Mouse (Mus musculus): ENCODE data around the gene Morn1. TPM values are rescaled to one million over a fixed set of nuclear protein-coding genes. Genes with fewer than 3 reads are reported as not detected.
"Not testable (repeated sequence)": the region's sequence is repeated elsewhere in the genome, so short reads cannot be mapped to it uniquely, and the experiment has no call there.

Gene Morn1
- polyA plus RNA-seq, 1 experiment from 2014 or later, result 1.9 TPM

GRCm38 (mm10) chr4:155065970-155066833, 20.2 kb upstream of the Morn1 start:
- Histone ChIP-seq H3K9ac (peak overlapping the region; percentile 4; the same call in 1 of the 2 replicates), H3K27me3 (0 out of 2 replicates have a peak, but pooled peaks cover 7% of the 10 kb centered on the region), H3K4me2 (peak overlapping the region; percentile 81), H3K9me3 (replicated peaks) (no peaks in the 10 kb centered on the region), H3K27ac (peak overlapping the region; percentile 50), H3K4me1 (replicated peaks) (peaks cover 24% of the 10 kb centered on the region), H3K4me3 (peak overlapping the region; percentile 67), H3K36me3 (peaks cover 26% of the 10 kb centered on the region)
- ATAC-seq (replicated peaks; ENCODE audit: insufficient number of reproducible peaks, insufficient read depth, low FRiP score, low read depth), result peak; percentile 24
- WGBS, result 3% methylated on average over 15 of the region's 15 CpGs

DNA sequence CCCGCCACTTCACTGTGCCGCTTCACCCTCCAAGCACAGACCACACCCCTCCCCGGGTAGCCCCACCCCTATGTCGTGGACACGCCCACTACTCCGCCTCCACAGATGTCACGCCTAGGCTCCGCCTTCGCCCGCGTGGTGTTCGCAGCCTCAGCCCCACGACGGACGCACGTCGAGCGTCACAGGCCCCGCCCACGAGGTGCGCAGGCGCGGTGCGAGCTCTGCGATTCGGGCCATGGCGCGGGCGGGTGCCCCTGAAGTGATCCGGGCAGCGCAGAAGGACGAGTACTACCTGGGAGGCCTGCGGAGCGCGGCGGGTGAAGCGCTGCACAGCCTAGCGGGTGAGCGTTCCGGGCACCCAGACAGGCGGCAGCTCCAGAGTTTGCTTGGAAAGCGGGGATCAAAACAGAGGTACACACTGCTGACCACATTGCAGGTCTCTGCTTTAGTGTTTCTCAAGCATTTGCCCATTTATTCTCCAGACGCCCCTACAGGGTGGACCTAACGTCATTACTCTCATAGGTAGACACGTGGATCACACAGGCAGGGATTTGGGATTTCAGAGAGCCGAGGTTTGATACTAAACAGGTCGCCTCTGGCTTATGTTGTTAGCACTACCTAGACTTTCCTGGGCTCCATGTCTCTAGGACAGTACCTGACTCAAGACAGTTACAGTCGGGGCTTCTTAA, 19.4 kb upstream of the Morn1 start, which contains the start of gene Pex10:
TSS of gene Pex10 (plus strand) at position 183 of the 689 bp plus-strand sequence.
- Histone ChIP-seq H3K9ac (peak within 1 kb of the TSS; percentile 79), H3K9me3 (replicated peaks) (no peaks in the 10 kb centered on the region), H3K4me2 (peak within 1 kb of the TSS; percentile 81), H3K27ac (peak within 1 kb of the TSS; percentile 80), H3K4me1 (replicated peaks) (peaks cover 24% of the 10 kb centered on the region), H3K4me3 (peak within 1 kb of the TSS; percentile 67), H3K27me3 (0 out of 2 replicates have a peak, but pooled peaks cover 7% of the 10 kb centered on the region), H3K36me3 (peaks cover 34% of the 10 kb centered on the region)
- under 1% methylated on average over 48 of the region's 48 CpGs for WGBS
- ATAC-seq (replicated peaks; ENCODE audit: insufficient number of reproducible peaks, insufficient read depth, low FRiP score, low read depth), result peak; percentile 94

DNA sequence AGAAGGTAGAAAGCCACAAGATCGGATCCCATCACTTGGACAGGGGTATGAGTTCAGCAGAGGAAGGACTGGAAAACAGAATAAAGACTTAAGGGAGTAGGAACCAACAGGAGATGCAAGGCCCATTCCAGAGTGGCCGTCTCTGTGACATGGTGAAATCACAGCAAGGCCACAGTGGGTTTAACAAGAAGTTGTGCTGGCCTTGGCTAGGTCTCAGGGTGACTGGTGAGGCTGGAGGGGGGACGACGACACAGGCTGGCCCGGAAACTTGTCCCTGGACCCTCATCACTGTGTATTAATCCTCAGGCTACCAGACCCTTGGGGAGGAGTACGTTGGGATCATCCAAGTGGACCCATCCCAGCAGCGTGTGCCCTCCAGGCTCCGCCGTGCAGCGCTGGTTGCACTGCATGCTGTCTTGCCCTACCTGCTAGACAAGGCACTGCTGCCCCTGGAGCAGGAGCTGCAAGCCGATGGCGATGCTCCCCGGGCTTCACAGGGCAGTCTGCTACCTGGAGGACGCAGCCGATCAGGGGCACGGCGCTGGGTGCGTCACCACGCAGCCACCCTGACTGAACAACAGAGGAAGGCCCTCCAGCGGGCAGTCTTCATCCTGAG, 17.9 kb upstream of the Morn1 start:
- ATAC-seq (replicated peaks; ENCODE audit: insufficient number of reproducible peaks, insufficient read depth, low FRiP score, low read depth), result no peak
- 92% methylated on average over 20 of the region's 20 CpGs for WGBS
- H3K9me3 ChIP-seq (replicated peaks), result no peaks in the 10 kb centered on the region
- peaks cover 46% of the 10 kb centered on the region for H3K36me3 ChIP-seq
- H3K4me3 ChIP-seq, result no peak overlapping the region
- H3K27me3 ChIP-seq, result no peaks in the 10 kb centered on the region
- H3K27ac ChIP-seq, result no peak overlapping the region
- H3K4me1 ChIP-seq (replicated peaks), result peaks cover 24% of the 10 kb centered on the region
- no peak overlapping the region for H3K4me2 ChIP-seq
- no peak overlapping the region for H3K9ac ChIP-seq

DNA sequence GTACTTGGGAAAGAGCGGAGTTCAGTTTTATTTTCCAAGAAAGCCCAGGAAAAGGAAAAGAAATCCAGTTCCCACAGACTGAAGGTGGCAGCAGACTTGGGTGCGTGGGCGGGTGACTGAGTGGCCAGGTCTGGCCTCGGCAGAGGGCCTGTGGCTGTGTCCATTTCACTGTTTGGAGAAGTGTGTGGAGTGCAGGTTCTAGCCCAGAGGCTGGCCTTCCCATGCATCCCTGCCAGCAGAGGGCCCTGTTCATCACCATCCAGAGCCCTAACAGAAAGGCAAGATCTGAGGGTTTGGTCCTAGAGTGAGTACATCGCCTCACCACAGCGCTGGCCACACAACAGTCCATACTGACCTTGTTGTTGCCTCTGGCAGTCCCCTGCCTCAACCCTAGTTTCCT, 17.2 kb upstream of the Morn1 start:
- no peak overlapping the region for H3K9ac ChIP-seq
- H3K36me3 ChIP-seq, result peaks cover 54% of the 10 kb centered on the region
- no peak overlapping the region for H3K4me3 ChIP-seq
- H3K9me3 ChIP-seq (replicated peaks), result no peaks in the 10 kb centered on the region
- no peaks in the 10 kb centered on the region for H3K27me3 ChIP-seq
- peaks cover 24% of the 10 kb centered on the region for H3K4me1 ChIP-seq (replicated peaks)
- ATAC-seq (replicated peaks; ENCODE audit: insufficient number of reproducible peaks, insufficient read depth, low FRiP score, low read depth), result no peak
- no peak overlapping the region for H3K4me2 ChIP-seq
- 80% methylated on average over 6 of the region's 6 CpGs for WGBS
- no peak overlapping the region for H3K27ac ChIP-seq

DNA sequence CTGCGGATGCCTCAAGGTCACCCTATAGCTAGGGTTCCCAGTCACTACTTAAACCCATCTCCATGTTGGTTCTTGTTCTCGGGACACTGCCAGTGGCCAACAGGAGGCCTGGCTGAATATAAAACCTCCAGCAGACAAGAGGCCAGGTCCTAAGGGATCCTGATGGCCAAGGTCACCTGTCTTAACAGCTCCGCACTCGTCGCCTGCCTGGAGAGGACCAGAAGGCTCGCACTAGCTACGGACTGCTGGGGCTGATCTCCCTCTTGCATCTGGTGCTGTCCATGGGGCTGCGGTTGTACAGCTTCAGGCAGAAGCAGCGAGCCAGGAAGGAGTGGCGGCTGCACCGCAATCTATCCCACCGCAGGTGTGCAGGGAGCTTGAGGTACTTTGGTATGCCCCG, 16.2 kb upstream of the Morn1 start:
- no peak overlapping the region for H3K4me2 ChIP-seq
- H3K27me3 ChIP-seq, result no peaks in the 10 kb centered on the region
- H3K4me1 ChIP-seq (replicated peaks), result peaks cover 24% of the 10 kb centered on the region
- H3K27ac ChIP-seq, result no peak overlapping the region
- H3K36me3 ChIP-seq, result peaks cover 64% of the 10 kb centered on the region
- ATAC-seq (replicated peaks; ENCODE audit: insufficient number of reproducible peaks, insufficient read depth, low FRiP score, low read depth), result no peak
- 90% methylated on average over 13 of the region's 13 CpGs for WGBS
- H3K4me3 ChIP-seq, result no peak overlapping the region
- no peak overlapping the region for H3K9ac ChIP-seq
- no peaks in the 10 kb centered on the region for H3K9me3 ChIP-seq (replicated peaks)

DNA sequence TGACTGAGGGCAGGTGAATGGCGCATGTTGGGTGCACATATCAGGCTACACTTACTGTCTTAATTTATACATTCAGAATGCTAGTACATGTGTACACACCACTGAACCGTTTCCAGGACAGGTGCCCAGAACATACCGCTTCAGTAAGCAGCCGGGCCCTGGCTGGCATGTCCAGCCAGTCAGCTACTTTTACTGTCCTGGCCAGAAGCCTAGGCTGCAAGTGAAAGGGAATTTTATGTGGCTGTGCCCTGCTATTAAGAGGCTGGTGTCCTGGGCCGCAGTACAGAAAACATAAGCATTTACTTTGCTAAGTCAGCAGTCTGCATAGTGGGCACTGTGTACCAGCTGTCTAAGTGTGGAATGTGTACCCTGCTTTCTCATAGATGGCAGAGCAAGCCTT, 15.5 kb upstream of the Morn1 start:
- H3K27ac ChIP-seq, result no peak overlapping the region
- no peak overlapping the region for H3K4me3 ChIP-seq
- H3K4me1 ChIP-seq (replicated peaks), result peaks cover 22% of the 10 kb centered on the region
- H3K9me3 ChIP-seq (replicated peaks), result no peaks in the 10 kb centered on the region
- H3K36me3 ChIP-seq, result peaks cover 71% of the 10 kb centered on the region
- no peak for ATAC-seq (replicated peaks; ENCODE audit: insufficient number of reproducible peaks, insufficient read depth, low FRiP score, low read depth)
- H3K4me2 ChIP-seq, result no peak overlapping the region
- H3K9ac ChIP-seq, result no peak overlapping the region
- 85% methylated on average over 5 of the region's 5 CpGs for WGBS
- no peaks in the 10 kb centered on the region for H3K27me3 ChIP-seq

GRCm38 (mm10) chr4:155074418-155074817, 12.0 kb upstream of the Morn1 start:
- H3K27ac ChIP-seq, result no peak overlapping the region
- 77% methylated on average over 9 of the region's 9 CpGs for WGBS
- H3K4me3 ChIP-seq, result no peak overlapping the region
- no peaks in the 10 kb centered on the region for H3K9me3 ChIP-seq (replicated peaks)
- no peak overlapping the region for H3K9ac ChIP-seq
- H3K4me2 ChIP-seq, result no peak overlapping the region
- no peak for ATAC-seq (replicated peaks; ENCODE audit: insufficient number of reproducible peaks, insufficient read depth, low FRiP score, low read depth)
- H3K4me1 ChIP-seq (replicated peaks), result 0 out of 2 replicates have a peak, but pooled peaks cover 4% of the 10 kb centered on the region
- no peaks in the 10 kb centered on the region for H3K27me3 ChIP-seq
- H3K36me3 ChIP-seq, result peaks cover 93% of the 10 kb centered on the region

DNA sequence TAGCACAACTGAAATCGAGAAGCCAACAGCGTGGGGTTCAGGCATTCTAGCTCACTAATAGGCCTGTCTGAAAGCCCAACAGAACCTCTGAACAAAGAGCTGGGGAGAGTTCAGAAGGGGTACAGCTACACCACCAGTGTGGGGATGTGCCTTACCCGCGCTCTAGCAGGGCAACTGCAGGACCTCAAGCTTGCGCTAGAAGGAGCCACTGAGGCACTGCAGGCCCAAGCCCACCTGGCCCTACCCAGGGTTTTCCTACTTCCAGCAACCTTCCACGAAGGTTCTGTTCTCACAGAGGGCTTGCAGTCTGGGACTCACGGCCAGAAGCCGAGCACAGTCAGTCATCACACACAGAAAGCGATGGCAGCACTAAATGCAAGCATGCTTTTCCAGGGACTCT, 11.2 kb upstream of the Morn1 start:
- Histone ChIP-seq H3K36me3 (peaks cover 93% of the 10 kb centered on the region), H3K27me3 (no peaks in the 10 kb centered on the region), H3K4me2 (no peak overlapping the region), H3K9ac (no peak overlapping the region), H3K27ac (no peak overlapping the region), H3K4me1 (replicated peaks) (no peaks in the 10 kb centered on the region), H3K4me3 (no peak overlapping the region), H3K9me3 (replicated peaks) (no peaks in the 10 kb centered on the region)
- ATAC-seq (replicated peaks; ENCODE audit: insufficient number of reproducible peaks, insufficient read depth, low FRiP score, low read depth), result no peak
- WGBS, result 89% methylated on average over 9 of the region's 9 CpGs

- 94% methylated on average over 2 of the region's 2 CpGs for WGBS
- no peaks in the 10 kb centered on the region for H3K27me3 ChIP-seq
- H3K4me3 ChIP-seq, result no peak overlapping the region
- H3K36me3 ChIP-seq, result peaks cover 92% of the 10 kb centered on the region
- H3K9ac ChIP-seq, result no peak overlapping the region
- H3K4me1 ChIP-seq (replicated peaks), result no peaks in the 10 kb centered on the region
- H3K4me2 ChIP-seq, result no peak overlapping the region
- H3K27ac ChIP-seq, result no peak overlapping the region
- no peaks in the 10 kb centered on the region for H3K9me3 ChIP-seq (replicated peaks)
- ATAC-seq (replicated peaks; ENCODE audit: insufficient number of reproducible peaks, insufficient read depth, low FRiP score, low read depth), result no peak
Measured at GRCm38 (mm10) chr4:155075813-155076212, 10.6 kb upstream of the Morn1 start.

DNA sequence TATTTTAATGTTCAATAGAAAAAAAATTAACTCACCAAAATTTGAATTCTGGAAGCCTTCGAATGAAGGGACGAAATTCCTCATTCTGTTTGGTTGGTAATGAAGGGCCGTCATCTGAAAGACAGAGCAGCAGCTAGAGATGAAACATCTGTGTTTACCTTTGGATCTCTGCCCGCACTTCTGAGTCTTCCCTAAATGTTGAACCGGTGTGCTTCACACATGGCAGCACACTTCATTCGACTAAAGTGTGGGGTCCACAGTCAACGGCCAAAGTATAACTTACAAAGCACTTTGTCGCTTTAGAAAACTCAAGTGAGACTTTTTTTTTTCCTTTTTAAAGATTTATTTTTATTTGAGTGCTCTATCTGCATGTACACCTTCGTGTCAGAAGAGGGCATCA, 9.7 kb upstream of the Morn1 start:
- no peaks in the 10 kb centered on the region for H3K27me3 ChIP-seq
- no peak for ATAC-seq (replicated peaks; ENCODE audit: insufficient number of reproducible peaks, insufficient read depth, low FRiP score, low read depth)
- H3K9me3 ChIP-seq (replicated peaks), result no peaks in the 10 kb centered on the region
- no peaks in the 10 kb centered on the region for H3K4me1 ChIP-seq (replicated peaks)
- H3K4me3 ChIP-seq, result no peak overlapping the region
- no peak overlapping the region for H3K27ac ChIP-seq
- peaks cover 90% of the 10 kb centered on the region for H3K36me3 ChIP-seq
- no peak overlapping the region for H3K9ac ChIP-seq
- H3K4me2 ChIP-seq, result no peak overlapping the region
- WGBS, result 79% methylated on average over 9 of the region's 9 CpGs

- H3K4me3 ChIP-seq; H3K27ac ChIP-seq; H3K9ac ChIP-seq; H3K9me3 ChIP-seq (replicated peaks); H3K27me3 ChIP-seq; ATAC-seq (replicated peaks; ENCODE audit: insufficient number of reproducible peaks, insufficient read depth, low FRiP score, low read depth); H3K4me2 ChIP-seq: not testable (repeated sequence)
- peaks cover 84% of the 10 kb centered on the region for H3K36me3 ChIP-seq
- 81% methylated on average over 10 of the region's 10 CpGs for WGBS
- peaks cover 11% of the 10 kb centered on the region for H3K4me1 ChIP-seq (replicated peaks)
Measured at GRCm38 (mm10) chr4:155078808-155079207, 7.6 kb upstream of the Morn1 start.
